Mouse (Mus musculus): ENCODE measurements around the gene Hcn3. TPM values are rescaled to one million over a fixed set of nuclear protein-coding genes. Genes with fewer than 3 reads are reported as not detected.
A peak's percentile ranks its signal among the peaks of the same experiment; 100 is the strongest.
"Not testable (repeated sequence)": the region's sequence is repeated elsewhere in the genome, so short reads cannot be mapped to it uniquely, and the experiment has no call there.

The Hcn3 gene
- polyA plus RNA-seq, 1 experiment from 2014 or later: 2.0 TPM

DNA sequence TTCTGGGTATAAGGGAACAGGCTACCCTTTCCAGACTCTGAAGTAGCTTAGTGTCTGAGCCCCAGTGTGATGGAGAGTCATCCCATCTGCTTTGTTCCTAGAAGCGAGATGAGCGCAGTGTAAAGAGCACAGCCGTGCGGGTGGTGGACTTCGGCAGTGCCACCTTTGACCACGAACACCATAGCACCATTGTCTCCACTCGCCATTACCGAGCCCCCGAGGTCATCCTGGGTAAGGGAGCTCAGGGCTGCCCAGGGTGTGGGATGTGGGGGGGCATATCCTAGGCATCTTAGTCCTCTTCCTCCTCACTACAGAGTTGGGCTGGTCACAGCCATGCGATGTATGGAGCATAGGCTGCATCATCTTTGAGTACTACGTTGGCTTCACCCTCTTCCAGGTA is 14.8 kb upstream of the Hcn3 start:
- ATAC-seq: no peak
- peaks cover 32% of the 10 kb centered on the region for H3K36me3 ChIP-seq (ENCODE audit: control insufficient read depth, insufficient read depth, low read length)
- 92% methylated on average over 11 of the region's 11 CpGs for WGBS
- H3K4me1 ChIP-seq (ENCODE audit: control insufficient read depth, insufficient read depth, low read length): peaks cover 9% of the 10 kb centered on the region
- H3K27ac ChIP-seq (ENCODE audit: low read length): no peak overlapping the region
- H3K4me3 ChIP-seq (ENCODE audit: low read length): no peak overlapping the region
- H3K27me3 ChIP-seq (replicated peaks; ENCODE audit: control insufficient read depth, insufficient read depth, low read length): no peaks in the 10 kb centered on the region
- no peak overlapping the region for H3K9ac ChIP-seq (ENCODE audit: low read depth, low read length)
- H3K4me2 ChIP-seq (ENCODE audit: low read depth, low read length): no peak overlapping the region
- no peaks in the 10 kb centered on the region for H3K9me3 ChIP-seq (ENCODE audit: control insufficient read depth, low read length)

DNA sequence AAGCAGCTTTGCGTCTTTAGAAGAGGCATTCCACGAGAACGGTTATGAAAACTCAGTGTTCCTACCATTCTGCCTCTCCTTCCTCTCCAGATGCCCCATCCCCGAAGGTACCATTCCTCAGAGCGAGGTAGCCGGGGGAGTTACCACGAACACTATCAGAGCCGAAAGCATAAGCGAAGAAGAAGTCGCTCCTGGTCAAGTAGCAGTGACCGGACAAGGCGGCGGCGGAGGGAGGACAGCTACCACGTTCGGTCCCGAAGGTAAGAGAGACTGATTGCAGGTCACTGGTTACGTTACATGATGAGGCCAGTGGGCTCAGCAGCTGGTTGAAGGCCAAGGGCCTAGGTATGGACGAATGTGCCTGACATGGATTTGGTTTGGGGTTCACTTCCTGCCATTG is 6.9 kb upstream of the Hcn3 start:
- Histone ChIP-seq H3K36me3 (ENCODE audit: control insufficient read depth, insufficient read depth, low read length) (peaks cover 23% of the 10 kb centered on the region), H3K9ac (ENCODE audit: low read depth, low read length) (no peak overlapping the region), H3K4me1 (ENCODE audit: control insufficient read depth, insufficient read depth, low read length) (peaks cover 18% of the 10 kb centered on the region), H3K4me3 (ENCODE audit: low read length) (no peak overlapping the region), H3K27ac (ENCODE audit: low read length) (no peak overlapping the region), H3K9me3 (ENCODE audit: control insufficient read depth, low read length) (no peaks in the 10 kb centered on the region), H3K27me3 (replicated peaks; ENCODE audit: control insufficient read depth, insufficient read depth, low read length) (no peaks in the 10 kb centered on the region), H3K4me2 (ENCODE audit: low read depth, low read length) (no peak overlapping the region)
- ATAC-seq: no peak
- 93% methylated on average over 19 of the region's 19 CpGs for WGBS

DNA sequence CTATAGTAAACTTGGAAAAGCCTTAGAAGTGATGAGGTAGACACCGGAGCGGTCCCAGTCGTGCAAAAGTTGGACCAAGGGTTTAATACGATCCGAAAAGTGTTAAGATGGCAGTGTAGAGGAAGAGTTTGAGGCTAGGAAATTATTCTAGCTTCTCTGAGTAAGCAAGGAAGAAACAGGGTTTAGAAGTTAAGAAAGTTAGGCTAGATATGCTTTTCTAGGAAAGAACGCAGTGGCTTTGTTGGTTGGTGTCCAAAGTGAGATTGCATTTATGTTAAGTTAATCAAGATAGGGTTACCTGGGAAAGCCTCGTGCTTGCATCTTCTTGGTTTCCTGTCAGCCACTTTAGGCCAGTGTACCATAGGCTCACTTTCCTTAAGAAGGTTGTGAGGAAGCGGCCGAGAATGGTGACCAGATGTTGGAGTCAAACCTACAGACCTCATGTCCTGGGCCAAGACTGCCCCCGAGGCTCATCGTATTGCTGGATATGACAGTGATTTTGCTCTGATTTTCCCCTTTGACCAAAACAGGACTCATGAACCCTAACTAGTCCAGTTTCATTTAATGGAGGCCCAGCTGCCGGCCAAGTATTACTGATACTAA is 5.4 kb upstream of the Hcn3 start:
- Histone ChIP-seq H3K27ac (ENCODE audit: low read length) (peak overlapping the region; percentile 95), H3K4me2 (ENCODE audit: low read depth, low read length) (peak overlapping the region; percentile 80), H3K4me3 (ENCODE audit: low read length) (peak overlapping the region; percentile 91), H3K36me3 (ENCODE audit: control insufficient read depth, insufficient read depth, low read length) (peaks cover 18% of the 10 kb centered on the region), H3K27me3 (replicated peaks; ENCODE audit: control insufficient read depth, insufficient read depth, low read length) (no peaks in the 10 kb centered on the region), H3K4me1 (ENCODE audit: control insufficient read depth, insufficient read depth, low read length) (peaks cover 19% of the 10 kb centered on the region), H3K9ac (ENCODE audit: low read depth, low read length) (peak overlapping the region; percentile 96), H3K9me3 (ENCODE audit: control insufficient read depth, low read length) (no peaks in the 10 kb centered on the region)
- 15% methylated on average over 12 of the region's 12 CpGs for WGBS
- ATAC-seq: no peak

DNA sequence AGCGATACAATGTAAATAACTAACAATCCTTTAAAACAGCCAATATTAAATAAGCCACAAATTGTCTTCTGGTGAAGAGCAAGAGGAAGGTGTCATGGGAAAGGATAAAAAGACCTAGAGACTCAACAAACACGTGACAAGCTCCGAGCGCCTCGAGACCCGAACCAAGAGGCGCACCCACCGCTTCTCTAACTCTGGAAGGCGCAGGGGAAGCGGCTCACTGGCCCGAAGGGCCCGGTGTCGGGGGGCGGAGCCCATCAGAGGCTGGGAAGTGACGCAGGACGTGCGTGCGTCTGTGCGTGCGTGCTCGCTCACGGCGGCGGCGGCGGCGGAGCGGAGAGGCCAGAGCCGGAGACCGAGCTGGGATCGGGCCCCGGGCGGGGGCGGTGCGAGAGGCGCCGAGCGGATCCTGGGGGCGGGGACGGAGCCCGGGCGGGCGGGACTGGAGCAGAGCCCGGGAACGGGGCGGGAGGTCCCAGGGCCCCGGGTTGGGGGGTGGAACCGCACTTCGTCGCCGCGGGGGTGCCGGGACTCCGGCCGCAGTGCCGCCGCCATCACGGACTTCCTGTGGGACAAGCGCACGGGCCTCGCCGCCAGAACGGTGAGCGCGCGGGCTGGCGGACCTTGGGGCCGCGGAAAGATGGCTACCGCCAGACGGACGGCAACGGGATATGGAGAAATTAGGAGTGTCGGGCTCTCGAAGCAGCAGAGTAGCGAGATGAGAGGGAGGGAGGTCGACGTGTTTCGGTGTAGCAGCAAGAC is 4.7 kb upstream of the Hcn3 start, which contains the start of gene Clk2:
Gene Clk2 (plus strand): TSS at position 290 of the 762 bp plus-strand sequence.
- ATAC-seq: peak; percentile 98
- peaks cover 13% of the 10 kb centered on the region for H3K36me3 ChIP-seq (ENCODE audit: control insufficient read depth, insufficient read depth, low read length)
- H3K9ac ChIP-seq (ENCODE audit: low read depth, low read length): peak within 1 kb of the TSS; percentile 96
- peaks cover 23% of the 10 kb centered on the region for H3K4me1 ChIP-seq (ENCODE audit: control insufficient read depth, insufficient read depth, low read length)
- no peaks in the 10 kb centered on the region for H3K9me3 ChIP-seq (ENCODE audit: control insufficient read depth, low read length)
- peak within 1 kb of the TSS; percentile 80 for H3K4me2 ChIP-seq (ENCODE audit: low read depth, low read length)
- no peaks in the 10 kb centered on the region for H3K27me3 ChIP-seq (replicated peaks; ENCODE audit: control insufficient read depth, insufficient read depth, low read length)
- H3K4me3 ChIP-seq (ENCODE audit: low read length): peak within 1 kb of the TSS; percentile 91
- peak within 1 kb of the TSS; percentile 95 for H3K27ac ChIP-seq (ENCODE audit: low read length)
- WGBS: under 1% methylated on average over 78 of the region's 79 CpGs

DNA sequence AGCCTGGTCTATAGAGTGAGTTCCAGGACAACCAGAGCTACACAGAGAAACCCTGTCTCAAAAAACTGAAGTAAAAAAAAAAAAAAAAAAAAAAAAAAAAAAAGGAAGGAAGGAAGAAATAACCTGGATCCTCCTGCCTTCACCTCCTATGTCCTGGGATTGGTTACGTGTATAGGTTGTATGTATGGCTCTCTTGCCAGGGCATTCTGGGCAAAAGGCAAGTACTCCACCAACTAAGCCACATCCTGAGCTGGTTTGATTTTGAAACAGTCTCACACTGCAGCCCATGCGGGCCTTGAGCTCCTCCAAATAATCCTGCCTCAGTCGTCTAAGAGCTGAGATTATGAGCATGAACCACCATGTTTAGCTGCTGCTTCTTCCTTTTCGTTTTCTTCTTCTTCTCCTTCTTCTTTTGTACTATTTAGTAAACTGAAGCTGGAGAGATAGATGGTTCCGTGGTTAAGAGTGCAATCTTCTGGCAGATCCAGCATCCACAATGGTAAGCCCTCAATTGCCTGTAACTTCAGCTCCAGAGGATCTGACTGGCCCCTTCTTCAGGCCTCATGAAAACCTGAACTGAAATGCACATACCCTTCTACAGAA is 3.7 kb upstream of the Hcn3 start:
- 76% methylated on average over 5 of the region's 5 CpGs for WGBS
- no peaks in the 10 kb centered on the region for H3K27me3 ChIP-seq (replicated peaks; ENCODE audit: control insufficient read depth, insufficient read depth, low read length)
- H3K4me3 ChIP-seq (ENCODE audit: low read length): peak overlapping the region; percentile 91
- no peak for ATAC-seq
- peaks cover 28% of the 10 kb centered on the region for H3K4me1 ChIP-seq (ENCODE audit: control insufficient read depth, insufficient read depth, low read length)
- H3K4me2 ChIP-seq (ENCODE audit: low read depth, low read length): peak overlapping the region; percentile 80; the same call in 1 of the 2 replicates
- H3K9me3 ChIP-seq (ENCODE audit: control insufficient read depth, low read length): no peaks in the 10 kb centered on the region
- no peak overlapping the region for H3K27ac ChIP-seq (ENCODE audit: low read length)
- peak overlapping the region; percentile 96 for H3K9ac ChIP-seq (ENCODE audit: low read depth, low read length)
- peaks cover 4% of the 10 kb centered on the region for H3K36me3 ChIP-seq (ENCODE audit: control insufficient read depth, insufficient read depth, low read length)

DNA sequence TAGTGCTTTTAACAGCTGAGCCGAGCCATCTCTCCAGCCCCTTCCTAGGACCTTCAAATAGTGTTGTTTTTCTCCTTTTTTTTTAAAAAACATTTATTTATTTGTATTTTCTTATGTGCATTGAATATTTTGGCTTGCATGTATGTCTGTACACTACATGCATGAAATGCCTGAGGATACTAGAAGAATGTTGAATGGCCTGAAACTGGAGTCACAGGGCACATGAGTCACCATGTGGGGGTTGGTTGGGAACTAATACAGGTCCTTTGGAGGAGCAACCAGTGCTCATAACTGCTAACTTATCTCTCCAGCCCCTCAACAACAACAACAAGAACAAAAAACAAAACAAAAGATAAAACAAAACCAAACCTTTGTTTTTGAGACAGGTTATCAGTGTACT is 3.1 kb upstream of the Hcn3 start:
- Histone ChIP-seq H3K27me3 (replicated peaks; ENCODE audit: control insufficient read depth, insufficient read depth, low read length) (0 out of 2 replicates have a peak, but pooled peaks cover 3% of the 10 kb centered on the region), H3K4me1 (ENCODE audit: control insufficient read depth, insufficient read depth, low read length) (peaks cover 28% of the 10 kb centered on the region), H3K36me3 (ENCODE audit: control insufficient read depth, insufficient read depth, low read length) (no peaks in the 10 kb centered on the region), H3K9ac (ENCODE audit: low read depth, low read length) (no peak overlapping the region), H3K4me2 (ENCODE audit: low read depth, low read length) (no peak overlapping the region), H3K4me3 (ENCODE audit: low read length) (no peak overlapping the region), H3K27ac (ENCODE audit: low read length) (no peak overlapping the region), H3K9me3 (ENCODE audit: control insufficient read depth, low read length) (no peaks in the 10 kb centered on the region)
- no peak for ATAC-seq
- WGBS: 77% methylated on average over 1 of the region's 1 CpGs

DNA sequence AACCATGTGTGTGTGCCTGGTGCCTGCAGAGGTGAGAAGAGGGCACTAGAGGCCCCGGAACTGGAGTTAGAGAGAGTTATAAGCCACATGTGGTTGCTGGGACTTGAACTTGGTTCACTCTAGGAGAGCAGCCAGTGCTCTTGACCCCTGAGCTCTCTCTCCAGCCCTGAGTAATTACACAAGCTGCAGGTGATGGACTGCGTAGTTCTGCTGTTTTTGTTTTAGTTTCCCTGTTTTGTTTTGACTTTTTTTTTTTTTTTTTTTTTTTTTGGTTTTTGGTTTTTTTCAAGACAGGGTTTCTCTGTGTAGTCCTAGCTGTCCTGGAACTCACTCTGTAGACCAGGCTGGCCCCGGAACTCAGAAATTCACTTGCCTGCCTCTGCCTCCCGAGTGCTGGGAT is 1.8 kb upstream of the Hcn3 start:
- H3K9ac ChIP-seq (ENCODE audit: low read depth, low read length): no peak overlapping the region
- no peak overlapping the region for H3K4me3 ChIP-seq (ENCODE audit: low read length)
- no peak for ATAC-seq
- no peaks in the 10 kb centered on the region for H3K36me3 ChIP-seq (ENCODE audit: control insufficient read depth, insufficient read depth, low read length)
- whole genome bisulfite sequencing: 81% methylated on average over 4 of the region's 4 CpGs
- H3K4me1 ChIP-seq (ENCODE audit: control insufficient read depth, insufficient read depth, low read length): peaks cover 28% of the 10 kb centered on the region
- H3K4me2 ChIP-seq (ENCODE audit: low read depth, low read length): no peak overlapping the region
- 0 out of 2 replicates have a peak, but pooled peaks cover 3% of the 10 kb centered on the region for H3K27me3 ChIP-seq (replicated peaks; ENCODE audit: control insufficient read depth, insufficient read depth, low read length)
- H3K27ac ChIP-seq (ENCODE audit: low read length): no peak overlapping the region
- no peaks in the 10 kb centered on the region for H3K9me3 ChIP-seq (ENCODE audit: control insufficient read depth, low read length)

DNA sequence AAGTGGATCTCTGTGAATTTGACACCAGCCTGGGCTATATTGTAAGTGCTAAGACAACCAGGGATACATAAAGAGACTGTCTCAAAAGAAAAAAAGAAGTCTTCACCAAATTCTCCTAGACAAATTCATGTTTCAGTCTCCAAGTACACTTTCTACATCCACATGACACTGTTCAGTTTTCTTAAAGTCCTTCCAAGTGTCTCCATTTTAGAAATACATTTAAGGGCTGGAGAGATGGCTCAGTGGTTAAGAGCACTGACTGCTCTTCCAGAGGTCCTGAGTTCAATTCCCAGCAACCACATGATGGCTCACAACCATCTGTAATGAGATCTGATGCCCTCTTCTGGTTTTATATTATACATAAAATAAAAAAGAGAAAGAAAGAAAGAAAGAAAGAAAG is 1.2 kb upstream of the Hcn3 start:
- not testable (repeated sequence) for H3K9ac ChIP-seq (ENCODE audit: low read depth, low read length); H3K27me3 ChIP-seq (replicated peaks; ENCODE audit: control insufficient read depth, insufficient read depth, low read length); H3K27ac ChIP-seq (ENCODE audit: low read length); H3K4me3 ChIP-seq (ENCODE audit: low read length); H3K9me3 ChIP-seq (ENCODE audit: control insufficient read depth, low read length); H3K36me3 ChIP-seq (ENCODE audit: control insufficient read depth, insufficient read depth, low read length); H3K4me2 ChIP-seq (ENCODE audit: low read depth, low read length); ATAC-seq
- H3K4me1 ChIP-seq (ENCODE audit: control insufficient read depth, insufficient read depth, low read length): peaks cover 24% of the 10 kb centered on the region

DNA sequence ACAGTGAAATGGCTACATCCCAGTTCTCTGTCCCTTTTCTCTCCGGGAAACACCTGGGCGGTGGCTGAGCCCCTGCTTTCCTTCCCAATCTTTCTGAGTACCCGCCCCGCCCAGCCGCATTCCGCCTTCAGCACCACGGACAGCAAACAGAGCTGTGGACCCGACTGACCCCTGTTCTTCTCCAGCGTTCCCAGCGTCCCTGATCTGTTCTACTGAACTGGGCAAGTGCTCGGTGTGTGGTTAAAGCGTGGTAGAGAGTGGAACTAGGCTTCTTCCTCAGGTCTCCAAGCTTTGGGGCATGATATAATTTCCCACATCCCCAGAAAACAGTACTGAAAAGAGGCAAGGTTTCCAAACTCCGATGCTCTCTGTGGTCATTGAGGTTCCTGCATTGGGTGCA is 785 bp downstream of the Hcn3 start:
- Histone ChIP-seq H3K27ac (ENCODE audit: low read length) (no peak overlapping the region), H3K4me1 (ENCODE audit: control insufficient read depth, insufficient read depth, low read length) (peaks cover 15% of the 10 kb centered on the region), H3K4me3 (ENCODE audit: low read length) (peak overlapping the region; percentile 68), H3K9me3 (ENCODE audit: control insufficient read depth, low read length) (no peaks in the 10 kb centered on the region), H3K27me3 (replicated peaks; ENCODE audit: control insufficient read depth, insufficient read depth, low read length) (0 out of 2 replicates have a peak, but pooled peaks cover 3% of the 10 kb centered on the region), H3K4me2 (ENCODE audit: low read depth, low read length) (peak overlapping the region; percentile 100), H3K36me3 (ENCODE audit: control insufficient read depth, insufficient read depth, low read length) (no peaks in the 10 kb centered on the region), H3K9ac (ENCODE audit: low read depth, low read length) (no peak overlapping the region)
- peak; percentile 49 for ATAC-seq
- WGBS: under 1% methylated on average over 13 of the region's 13 CpGs
